Mouse (Mus musculus) myocyte (in vitro differentiated cells): ENCODE data around the gene Recql. TPM values are rescaled to one million over a fixed set of nuclear protein-coding genes. Genes with fewer than 3 reads are reported as not detected.
"Not testable (repeated sequence)": the region's sequence is repeated elsewhere in the genome, so short reads cannot be mapped to it uniquely, and the experiment has no call there.

Experiments used
- H3K27me3 ChIP-seq: one replicate; pipeline ENCODE4 v1.6.1; 2011; ENCODE audit not compliant: control insufficient read depth, insufficient read depth, insufficient read length
- H3K36me3 ChIP-seq: one replicate; pipeline ENCODE4 v1.6.1; 2011; ENCODE audit not compliant: control insufficient read depth, insufficient read depth
- H3K4me2 ChIP-seq: one replicate; pipeline ENCODE4 v1.6.1; 2011; ENCODE audit warnings: low read depth, control low read depth
- H3K4me3 ChIP-seq: one replicate; pipeline ENCODE4 v1.5.1; 2011; ENCODE audit warnings: mild to moderate bottlenecking, control low read depth, moderate library complexity
- H3K79me2 ChIP-seq: one replicate; pipeline ENCODE4 v1.6.1; 2011; ENCODE audit not compliant: control insufficient read depth, insufficient read depth
- H3ac ChIP-seq: one replicate; pipeline ENCODE4 v1.6.1; 2011; ENCODE audit not compliant: control insufficient read depth, insufficient read length
- CEBPB ChIP-seq: IDR thresholded peaks from 2 replicates; pipeline ENCODE4 v1.6.1; 2011; ENCODE audit warnings: mild to moderate bottlenecking, moderate library complexity; ENCODE audit not compliant: poor library complexity, insufficient read depth, severe bottlenecking
- E2F4 ChIP-seq: IDR thresholded peaks from one replicate; pipeline ENCODE4 v1.6.1; 2011; ENCODE audit warnings: mild to moderate bottlenecking, control low read depth, moderate library complexity; ENCODE audit not compliant: insufficient read depth
- MAX ChIP-seq: IDR thresholded peaks from one replicate; pipeline ENCODE4 v1.6.1; 2011; ENCODE audit warnings: low read depth, mild to moderate bottlenecking, control low read depth
- MYOD1 ChIP-seq, 3 experiments: IDR thresholded peaks; one replicate each; pipeline ENCODE4 v1.6.1; 2011; ENCODE audit warnings: control low read depth in 2 of 3, low read depth in 2 of 3, mild to moderate bottlenecking in 2 of 3, moderate library complexity in 1 of 3; ENCODE audit not compliant: insufficient read length in 2 of 3, control insufficient read depth in 1 of 3
- MYOG ChIP-seq, 3 experiments: IDR thresholded peaks; one replicate each; pipeline ENCODE4 v1.6.1; 2011; ENCODE audit warnings: control low read depth in 2 of 3, low read depth in 2 of 3, mild to moderate bottlenecking in 2 of 3; ENCODE audit not compliant: insufficient read length in 2 of 3, control insufficient read depth in 1 of 3, insufficient read depth in 1 of 3
- POLR2A ChIP-seq: IDR thresholded peaks from one replicate; pipeline ENCODE4 v1.6.1; 2011; ENCODE audit warnings: low read depth, mild to moderate bottlenecking, control low read depth, moderate library complexity; ENCODE audit not compliant: insufficient read length
- POLR2AphosphoS2 ChIP-seq: IDR thresholded peaks from one replicate; pipeline ENCODE4 v1.6.1; 2011; ENCODE audit warnings: low read depth, control low read depth; ENCODE audit not compliant: insufficient read length
- REST ChIP-seq: IDR thresholded peaks from one replicate; pipeline ENCODE4 v1.6.1; 2011; ENCODE audit warnings: mild to moderate bottlenecking, control low read depth, moderate library complexity; ENCODE audit not compliant: insufficient read depth, insufficient read length
- SRF ChIP-seq: IDR thresholded peaks from one replicate; pipeline ENCODE4 v1.6.1; 2011; ENCODE audit warnings: low read depth; ENCODE audit not compliant: control insufficient read depth, insufficient read length
- TCF12 ChIP-seq: IDR thresholded peaks from one replicate; pipeline ENCODE4 v1.6.1; 2011; ENCODE audit warnings: mild to moderate bottlenecking, control low read depth; ENCODE audit not compliant: poor library complexity, insufficient read depth, severe bottlenecking
- TCF3 ChIP-seq: IDR thresholded peaks from one replicate; pipeline ENCODE4 v1.6.1; 2011; ENCODE audit warnings: low read depth, control low read depth; ENCODE audit not compliant: insufficient read length
- USF1 ChIP-seq: IDR thresholded peaks from one replicate; pipeline ENCODE4 v1.6.1; 2011; ENCODE audit warnings: low read depth, mild to moderate bottlenecking, control low read depth, moderate library complexity
- polyA plus RNA-seq: library from polyadenylated mRNA; unstranded; fragments of >200 nt; fragmentation: generic; extraction: Trizol; gene quantifications from one replicate; pipeline ENCODE4 v1.2.1, GENCODE M21; 2012; ENCODE audit warnings: missing spikeins

Gene Recql
- polyA plus RNA-seq, 1 experiment, result 8.8 TPM

DNA sequence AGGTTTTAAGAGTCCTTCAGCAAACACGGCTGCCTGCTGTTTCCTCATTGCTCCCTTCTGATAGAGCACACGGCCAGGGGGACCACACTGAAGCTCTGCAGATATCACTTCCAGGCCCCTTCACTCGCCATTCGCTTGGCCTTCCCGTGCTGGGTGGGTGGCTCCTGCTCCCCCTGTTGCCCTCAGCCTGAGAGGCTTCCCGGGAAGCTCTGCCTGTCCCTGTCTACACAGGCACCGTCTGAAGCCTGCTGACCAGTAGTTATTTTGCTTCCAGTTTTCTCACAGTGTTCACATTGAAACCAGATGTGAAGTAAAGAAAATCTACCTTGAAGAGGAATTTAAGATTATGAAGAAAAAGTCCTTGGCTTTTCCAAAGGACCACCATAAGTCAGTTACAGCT is 29.8 kb downstream of the Recql start:
- no peaks in the 10 kb centered on the region for H3K27me3 ChIP-seq
- no peaks in the 10 kb centered on the region for H3K79me2 ChIP-seq
- H3ac ChIP-seq, result no peak overlapping the region
- TF ChIP-seq MYOG (IDR thresholded peaks at IDR 0.05; ENCODE audit: control insufficient read depth in 1 of 3, insufficient read depth in 1 of 3, insufficient read length in 2 of 3, low read depth in 2 of 3) (no peak), REST (no peak)
- no peak overlapping the region for H3K4me2 ChIP-seq
- H3K4me3 ChIP-seq, result no peak overlapping the region
- peaks cover 48% of the 10 kb centered on the region for H3K36me3 ChIP-seq

DNA sequence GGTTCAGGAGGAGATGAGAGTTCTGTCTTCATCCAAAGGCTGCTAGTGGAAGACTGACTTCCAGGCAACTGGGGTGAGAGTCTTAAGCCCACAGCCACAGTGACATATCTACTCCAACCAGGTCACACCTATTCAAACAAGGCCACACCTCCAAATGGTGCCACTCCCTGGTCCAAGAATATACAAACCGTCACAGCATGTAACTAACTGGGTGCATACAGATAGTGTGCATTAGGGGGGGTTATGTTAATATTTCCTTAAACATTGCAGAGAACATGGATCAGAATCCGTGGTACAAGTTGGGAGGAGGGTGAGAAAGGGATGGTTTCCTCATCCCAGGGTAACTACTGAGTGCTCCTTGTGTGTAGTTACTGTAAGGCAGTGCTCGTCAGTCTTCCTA is 34.8 kb downstream of the Recql start:
- not testable (repeated sequence) for H3K79me2 ChIP-seq, H3ac ChIP-seq, H3K27me3 ChIP-seq, H3K4me3 ChIP-seq, H3K4me2 ChIP-seq
- H3K36me3 ChIP-seq, result peaks cover 24% of the 10 kb centered on the region

DNA sequence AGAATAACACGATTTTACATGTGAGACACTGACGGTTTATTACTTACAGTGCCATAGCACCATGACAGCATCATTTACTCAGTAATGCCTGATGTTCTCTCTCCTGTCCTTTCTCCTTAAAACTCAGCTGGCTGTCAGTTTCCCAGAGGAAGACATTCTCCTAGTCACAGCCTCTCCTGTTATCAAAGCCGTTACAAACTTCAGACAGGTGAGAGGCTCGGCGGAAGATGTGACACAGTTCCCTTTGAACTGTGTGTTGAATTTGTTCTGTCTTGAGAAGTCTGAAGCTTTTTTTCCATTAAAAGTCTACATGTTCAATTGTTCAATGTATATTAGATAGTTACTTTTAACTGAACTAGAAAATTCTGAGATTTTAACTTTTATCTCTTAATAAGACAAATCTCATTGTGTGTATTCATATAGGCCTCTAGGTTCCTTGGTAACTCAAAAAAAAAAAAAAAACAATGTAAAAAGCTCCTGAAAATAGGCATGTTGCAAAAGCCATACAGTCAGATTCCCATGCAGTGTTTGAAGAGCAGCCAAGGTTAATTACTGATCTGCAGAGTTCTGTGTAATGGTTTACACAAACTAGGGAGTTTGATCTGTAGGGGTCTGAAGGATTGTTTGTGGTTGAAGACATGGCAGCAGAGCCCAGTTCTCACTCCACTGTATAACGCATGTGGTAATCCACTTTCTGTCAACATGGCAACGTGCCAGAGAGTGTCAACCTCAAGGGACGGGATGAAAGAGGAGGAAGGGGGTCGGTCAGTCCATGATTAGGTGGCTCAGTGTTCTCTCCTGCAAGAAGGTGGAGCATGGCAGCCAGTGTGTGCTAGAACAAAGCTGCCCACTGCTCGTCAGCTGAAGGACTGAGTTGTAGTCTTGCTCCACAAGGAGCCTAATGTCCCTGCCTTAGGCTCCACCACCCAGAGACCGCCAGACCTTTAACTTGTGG is 39.2 kb downstream of the Recql start:
- TF ChIP-seq CEBPB, result no peak
- no peak for TF ChIP-seq USF1
- Histone ChIP-seq H3K27me3 (no peaks in the 10 kb centered on the region), H3ac (no peak overlapping the region), H3K79me2 (peaks cover 9% of the 10 kb centered on the region), H3K4me3 (no peak overlapping the region), H3K4me2 (no peak overlapping the region), H3K36me3 (peaks cover 12% of the 10 kb centered on the region)

DNA sequence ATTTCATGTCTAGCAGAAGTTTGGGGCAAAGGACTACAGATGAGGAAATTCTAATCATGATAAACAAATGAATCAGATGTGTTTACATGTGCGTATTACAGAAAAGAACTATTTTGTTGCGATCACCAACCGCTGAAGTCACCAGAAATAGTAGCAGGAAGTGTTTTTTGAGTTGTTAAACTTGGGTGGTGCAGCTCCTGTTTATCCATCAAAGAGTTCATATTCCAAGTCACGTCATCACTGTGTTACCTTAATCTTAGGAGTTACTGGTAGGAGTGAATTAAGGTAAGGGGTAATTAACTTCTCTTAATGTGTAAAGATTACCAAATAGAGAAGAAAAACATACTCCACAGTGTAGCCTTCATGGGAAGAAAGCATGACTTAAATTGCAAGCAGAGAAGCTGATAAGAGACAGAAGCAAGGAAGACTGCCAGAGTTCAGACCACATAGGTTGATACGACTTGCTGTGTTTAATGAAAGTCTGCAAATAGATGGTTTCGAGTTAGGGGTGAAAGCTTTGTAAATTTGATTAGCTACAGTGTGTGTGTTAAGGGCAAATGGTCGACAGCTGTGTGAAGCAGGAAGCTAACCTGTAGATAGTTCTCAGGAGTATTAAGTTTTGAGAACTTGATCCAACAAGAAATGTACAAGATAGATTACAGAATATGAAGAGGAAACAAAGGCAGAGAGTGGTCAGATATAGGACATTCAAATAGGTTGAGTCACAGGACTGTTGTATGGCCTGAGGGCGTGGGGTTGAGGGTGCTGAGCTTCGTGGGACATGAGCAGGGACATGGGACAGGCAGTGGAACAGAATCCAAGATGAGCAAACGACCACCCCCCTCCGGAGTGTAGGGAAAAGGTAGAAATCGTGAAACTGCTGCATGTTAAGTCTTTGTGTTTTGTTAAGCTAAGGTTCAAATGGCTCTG is 40.4 kb downstream of the Recql start:
- H3K79me2 ChIP-seq, result peaks cover 9% of the 10 kb centered on the region
- no peak for TF ChIP-seq TCF12
- TF ChIP-seq MYOD1 (IDR thresholded peaks at IDR 0.05; ENCODE audit: control insufficient read depth in 1 of 3, insufficient read length in 2 of 3, low read depth in 2 of 3), result no peak
- TF ChIP-seq USF1, result no peak
- TF ChIP-seq MAX, result no peak
- no peak for TF ChIP-seq REST
- TF ChIP-seq POLR2AphosphoS2, result no peak
- no peak for TF ChIP-seq CEBPB
- H3ac ChIP-seq, result peak overlapping the region; percentile 73
- peak overlapping the region; percentile 53 for H3K4me3 ChIP-seq
- peak overlapping the region; percentile 88 for H3K4me2 ChIP-seq
- peaks cover 3% of the 10 kb centered on the region for H3K36me3 ChIP-seq
- H3K27me3 ChIP-seq, result no peaks in the 10 kb centered on the region

DNA sequence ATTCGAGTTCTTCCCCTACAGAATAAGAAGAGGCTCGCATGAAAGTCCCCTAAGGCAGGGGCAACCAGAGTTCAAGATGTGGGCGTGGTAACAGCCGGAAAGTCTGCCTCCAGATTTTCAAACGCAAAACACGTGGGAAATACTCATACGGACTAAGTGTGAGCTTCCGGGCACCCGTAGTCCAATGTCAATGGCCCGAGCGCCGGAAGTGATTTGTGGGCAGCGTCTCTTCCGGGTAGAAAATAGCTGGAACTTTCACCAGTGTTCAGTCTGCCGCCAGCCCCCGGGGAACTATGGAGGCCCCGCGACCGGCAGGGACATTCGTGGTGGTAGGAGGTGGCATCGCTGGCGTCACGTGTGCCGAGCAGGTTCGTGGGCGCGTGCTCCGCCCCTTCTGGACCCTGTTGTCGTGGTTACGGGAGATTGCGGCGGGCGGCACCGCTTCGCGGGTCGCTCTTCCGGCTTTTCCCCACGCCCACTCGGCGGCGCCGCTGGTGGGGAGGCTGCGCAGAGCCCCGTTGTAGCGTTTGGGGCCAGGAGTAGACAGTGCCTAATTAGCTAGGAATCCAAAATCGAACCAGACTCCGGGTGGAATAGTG is 41.3 kb downstream of the Recql start, which contains the start of gene Pyroxd1:
Gene Pyroxd1, plus strand, starts transcription at position 215 of the 599 bp plus-strand sequence.
- peaks cover 3% of the 10 kb centered on the region for H3K36me3 ChIP-seq
- no peaks in the 10 kb centered on the region for H3K27me3 ChIP-seq
- TF ChIP-seq POLR2A, result peak; percentile 61
- TF ChIP-seq MYOG (IDR thresholded peaks at IDR 0.05; ENCODE audit: control insufficient read depth in 1 of 3, insufficient read depth in 1 of 3, insufficient read length in 2 of 3, low read depth in 2 of 3), result peak in 1 of 3 experiments; percentile 7
- TF ChIP-seq CEBPB, result 0 out of 2 replicates have a peak, but pooled peaks have one; percentile 7
- TF ChIP-seq USF1, result peak; percentile 61
- TF ChIP-seq MAX, result peak; percentile 95
- no peak for TF ChIP-seq TCF12
- TF ChIP-seq POLR2AphosphoS2, result peak; percentile 55
- no peak for TF ChIP-seq E2F4
- TF ChIP-seq SRF, result peak; percentile 32
- no peak for TF ChIP-seq REST
- TF ChIP-seq TCF3, result no peak
- TF ChIP-seq MYOD1 (IDR thresholded peaks at IDR 0.05; ENCODE audit: control insufficient read depth in 1 of 3, insufficient read length in 2 of 3, low read depth in 2 of 3), result no peak
- peak within 1 kb of the TSS; percentile 53 for H3K4me3 ChIP-seq
- H3K79me2 ChIP-seq, result peaks cover 9% of the 10 kb centered on the region
- H3ac ChIP-seq, result peak within 1 kb of the TSS; percentile 73
- H3K4me2 ChIP-seq, result peak within 1 kb of the TSS; percentile 88
